Mouse (Mus musculus) midbrain, postnatal 0 days (tissue): ENCODE data around the gene Trap1. TPM values are rescaled to one million over a fixed set of nuclear protein-coding genes. Genes with fewer than 3 reads are reported as not detected.
"Not testable (repeated sequence)": the region's sequence is repeated elsewhere in the genome, so short reads cannot be mapped to it uniquely, and the experiment has no call there.

ENCODE experiments used
- ATAC-seq: fragments of 200-750 bp; cut with Nextera tagmentation; 2 replicates; pipeline ENCODE4 v1.8.0; 2017; ENCODE audit warnings: moderate number of reproducible peaks, mild to moderate bottlenecking, moderate TSS enrichment, moderate library complexity; ENCODE audit not compliant: low FRiP score
- DNase-seq: peaks from one replicate; pipeline ENCODE4 v3.0.0-alpha.2; 2015; ENCODE audit warnings: low spot score
- H3K27ac ChIP-seq: fragments of 300-500 bp; sonication (generic); 2 replicates; pipeline ENCODE4 v1.5.1; 2014; ENCODE audit warnings: low read depth, mild to moderate bottlenecking, low read length, mixed read lengths
- H3K27me3 ChIP-seq: fragments of 300-500 bp; sonication (generic); 2 replicates; pipeline ENCODE4 v1.6.1; 2014; ENCODE audit warnings: low read length, control low read depth, mixed read lengths; ENCODE audit not compliant: insufficient read depth
- H3K36me3 ChIP-seq: fragments of 300-500 bp; sonication (generic); 2 replicates; pipeline ENCODE4 v1.6.1; 2014; ENCODE audit warnings: low read length, control low read depth, mixed read lengths; ENCODE audit not compliant: insufficient read depth
- H3K4me1 ChIP-seq: fragments of 300-500 bp; sonication (generic); 2 replicates; pipeline ENCODE4 v1.6.1; 2014; ENCODE audit warnings: mild to moderate bottlenecking, control low read depth, antibody characterized with exemption, low read length, mixed read lengths; ENCODE audit not compliant: insufficient read depth
- H3K4me2 ChIP-seq: fragments of 300-500 bp; sonication (generic); 2 replicates; pipeline ENCODE4 v1.6.1; 2014; ENCODE audit warnings: low read depth, mild to moderate bottlenecking, low read length, mixed read lengths; ENCODE audit not compliant: poor library complexity, severe bottlenecking
- H3K4me3 ChIP-seq: fragments of 300-500 bp; sonication (generic); 2 replicates; pipeline ENCODE4 v1.5.1; 2014; ENCODE audit warnings: low read depth, mild to moderate bottlenecking, low read length, moderate library complexity
- H3K9ac ChIP-seq: fragments of 300-500 bp; sonication (generic); replicated peaks from 2 replicates; pipeline ENCODE4 v1.6.1; 2014; ENCODE audit warnings: mild to moderate bottlenecking, low read length, moderate library complexity, mixed read lengths; ENCODE audit not compliant: poor library complexity, severe bottlenecking
- H3K9me3 ChIP-seq: fragments of 300-500 bp; sonication (generic); 2 replicates; pipeline ENCODE4 v1.6.1; 2016; ENCODE audit warnings: low read length, control low read depth
- CTCF ChIP-seq: IDR thresholded peaks from 2 replicates; pipeline ENCODE4 v1.5.1; 2016; ENCODE audit warnings: antibody characterized with exemption, mild to moderate bottlenecking
- WGBS: fragments of 180-500 bp; shearing (Covaris S2); extraction: QIAGEN DNeasy Blood & Tissue Kit; methylation state at CpG from one replicate; pipeline ENCODE4 v1.1.7; 2014; 5-methylcytosine and 5-hydroxymethylcytosine counted together
- polyA plus RNA-seq: library from polyadenylated mRNA; unstranded; fragments of >200 nt; fragmentation: Nextera tagmentation; extraction: Ambion mirVana; gene quantifications from 2 replicates; pipeline ENCODE4 v1.2.1, GENCODE M21; 2015
- total RNA-seq: library from RNA; depleted of rRNA; stranded (reverse); fragments of >200 nt; gene quantifications from 2 replicates; pipeline ENCODE4 v1.2.3, GENCODE M21; 2014

The Trap1 gene
- total and polyA plus RNA-seq, 2 experiments from 2014 or later: 37.7 to 45.0 TPM

GRCm38 (mm10) chr16:4029371-4029841 lies 48.2 kb downstream of the Trap1 start:
- Histone ChIP-seq H3K27ac (no peak overlapping the region), H3K27me3 (no peaks in the 10 kb centered on the region), H3K4me3 (no peak overlapping the region), H3K9me3 (no peaks in the 10 kb centered on the region), H3K36me3 (no peaks in the 10 kb centered on the region), H3K9ac (no peak overlapping the region), H3K4me1 (no peaks in the 10 kb centered on the region), H3K4me2 (no peak overlapping the region)
- 81% methylated on average over 5 of the region's 5 CpGs for WGBS
- no peak for ATAC-seq
- no peak for DNase-seq
- no peak for TF ChIP-seq CTCF

- ATAC-seq: no peak
- H3K27ac ChIP-seq: no peak overlapping the region
- no peaks in the 10 kb centered on the region for H3K9me3 ChIP-seq
- no peak for TF ChIP-seq CTCF
- H3K4me3 ChIP-seq: no peak overlapping the region
- H3K4me1 ChIP-seq: no peaks in the 10 kb centered on the region
- no peak overlapping the region for H3K9ac ChIP-seq
- DNase-seq: no peak
- 81% methylated on average over 3 of the region's 3 CpGs for WGBS
- no peaks in the 10 kb centered on the region for H3K36me3 ChIP-seq
- no peak overlapping the region for H3K4me2 ChIP-seq
- H3K27me3 ChIP-seq: no peaks in the 10 kb centered on the region
Measured at GRCm38 (mm10) chr16:4027211-4027610, 50.4 kb downstream of the Trap1 start.

- Histone ChIP-seq H3K4me3 (no peak overlapping the region), H3K4me1 (no peaks in the 10 kb centered on the region), H3K9me3 (no peaks in the 10 kb centered on the region), H3K4me2 (no peak overlapping the region), H3K9ac (no peak overlapping the region), H3K27me3 (no peaks in the 10 kb centered on the region), H3K36me3 (no peaks in the 10 kb centered on the region), H3K27ac (no peak overlapping the region)
- WGBS: 70% methylated on average over 1 of the region's 1 CpGs
- no peak for DNase-seq
- no peak for TF ChIP-seq CTCF
- no peak for ATAC-seq
Measured at GRCm38 (mm10) chr16:4026672-4027071, 51.0 kb downstream of the Trap1 start.

GRCm38 (mm10) chr16:4022719-4023118 lies 54.9 kb downstream of the Trap1 start:
- no peak overlapping the region for H3K4me2 ChIP-seq
- WGBS: 81% methylated on average over 4 of the region's 4 CpGs
- H3K36me3 ChIP-seq: no peaks in the 10 kb centered on the region
- ATAC-seq: no peak
- no peaks in the 10 kb centered on the region for H3K27me3 ChIP-seq
- no peak for DNase-seq
- no peaks in the 10 kb centered on the region for H3K4me1 ChIP-seq
- H3K27ac ChIP-seq: no peak overlapping the region
- no peak overlapping the region for H3K9ac ChIP-seq
- no peaks in the 10 kb centered on the region for H3K9me3 ChIP-seq
- no peak overlapping the region for H3K4me3 ChIP-seq
- no peak for TF ChIP-seq CTCF

GRCm38 (mm10) chr16:4021241-4021640 lies 56.4 kb downstream of the Trap1 start:
- no peak overlapping the region for H3K4me3 ChIP-seq

GRCm38 (mm10) chr16:4017466-4017865 lies 60.2 kb downstream of the Trap1 start:
- H3K4me1 ChIP-seq, H3K27ac ChIP-seq, H3K36me3 ChIP-seq, H3K9me3 ChIP-seq, H3K4me2 ChIP-seq, DNase-seq, H3K4me3 ChIP-seq, ATAC-seq, H3K9ac ChIP-seq, H3K27me3 ChIP-seq: not testable (repeated sequence)
- 87% methylated on average over 6 of the region's 6 CpGs for WGBS

More at GRCm38 (mm10) chr16:4021241-4021640, 56.4 kb downstream of the Trap1 start:
- H3K9ac ChIP-seq: no peak overlapping the region
- H3K36me3 ChIP-seq: no peaks in the 10 kb centered on the region
- no peak overlapping the region for H3K4me2 ChIP-seq
- no peaks in the 10 kb centered on the region for H3K4me1 ChIP-seq
- TF ChIP-seq CTCF: no peak
- H3K9me3 ChIP-seq: no peaks in the 10 kb centered on the region
- WGBS: 84% methylated on average over 1 of the region's 1 CpGs
- no peak overlapping the region for H3K27ac ChIP-seq
- DNase-seq: no peak
- H3K27me3 ChIP-seq: no peaks in the 10 kb centered on the region
- ATAC-seq: no peak

- not testable (repeated sequence) for H3K36me3 ChIP-seq, H3K4me3 ChIP-seq, DNase-seq, H3K27me3 ChIP-seq, H3K9ac ChIP-seq, ATAC-seq, H3K4me2 ChIP-seq, H3K27ac ChIP-seq, H3K4me1 ChIP-seq, H3K9me3 ChIP-seq
- WGBS: 76% methylated on average over 17 of the region's 17 CpGs
Measured at GRCm38 (mm10) chr16:4016786-4017185, 60.8 kb downstream of the Trap1 start.
